Mouse (Mus musculus): ENCODE results near the gene Nfasc.

GRCm38 (mm10) chr1:132765222-132765621 lies 23.6 kb upstream of the Nfasc start:
- TF ChIP-seq CTCF (IDR thresholded peaks at IDR 0.05) (no peak), EP300 (IDR thresholded peaks at IDR 0.05) (no peak)
